Mouse (Mus musculus) embryo, embryonic 11 days (tissue): ENCODE measurements at regions not wholly inside any gene's neighbourhood (a gene's known extent, or its start where the extent isn't known, plus 50 kb on each side); places are given as distances from the start of the nearest gene placed in this dataset.

ENCODE experiments used
- DNase-seq: peaks from one replicate; pipeline ENCODE4 v3.0.0-alpha.2; 2015

DNA sequence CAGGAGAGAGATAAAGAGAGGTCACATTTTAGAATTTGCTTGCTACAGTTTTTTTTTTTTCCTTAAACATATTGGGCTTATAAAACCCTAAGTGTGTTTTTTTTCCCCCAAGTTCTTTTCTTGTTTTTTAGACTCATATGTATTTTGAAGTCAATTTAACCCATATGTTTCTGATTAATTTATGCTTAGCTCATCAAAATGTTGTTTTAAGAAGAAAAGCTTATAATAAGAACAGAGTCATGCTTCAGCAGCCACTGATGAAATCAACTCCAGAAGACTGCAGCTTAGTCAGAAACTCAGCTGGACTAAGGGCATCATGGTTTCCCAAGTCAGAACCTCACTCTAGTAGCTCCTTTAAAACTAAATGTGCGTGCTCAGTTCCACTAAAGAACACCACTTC is 454.7 kb upstream of the Jag1 start:
- DNase-seq = no peak

DNA sequence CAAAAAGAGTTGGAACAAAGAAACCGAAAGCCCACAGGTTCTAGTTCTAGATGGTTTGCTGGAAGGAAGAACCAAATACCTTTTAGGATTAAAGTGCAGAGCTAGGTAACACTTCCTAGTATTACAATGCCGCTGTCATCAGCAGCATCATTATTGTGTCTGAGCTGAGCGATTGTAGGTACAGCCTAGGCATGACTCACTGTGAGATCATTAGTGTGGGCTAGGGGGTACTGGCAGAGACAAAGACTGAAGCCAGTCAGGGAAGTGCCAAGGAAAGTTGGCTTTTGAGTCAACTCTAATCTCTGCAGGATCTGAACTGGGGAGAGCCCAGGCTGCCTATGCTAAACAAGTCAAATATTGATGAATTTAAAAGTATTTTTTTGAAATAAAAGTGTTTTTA is 450.2 kb upstream of the Jag1 start:
- no peak for DNase-seq

DNA sequence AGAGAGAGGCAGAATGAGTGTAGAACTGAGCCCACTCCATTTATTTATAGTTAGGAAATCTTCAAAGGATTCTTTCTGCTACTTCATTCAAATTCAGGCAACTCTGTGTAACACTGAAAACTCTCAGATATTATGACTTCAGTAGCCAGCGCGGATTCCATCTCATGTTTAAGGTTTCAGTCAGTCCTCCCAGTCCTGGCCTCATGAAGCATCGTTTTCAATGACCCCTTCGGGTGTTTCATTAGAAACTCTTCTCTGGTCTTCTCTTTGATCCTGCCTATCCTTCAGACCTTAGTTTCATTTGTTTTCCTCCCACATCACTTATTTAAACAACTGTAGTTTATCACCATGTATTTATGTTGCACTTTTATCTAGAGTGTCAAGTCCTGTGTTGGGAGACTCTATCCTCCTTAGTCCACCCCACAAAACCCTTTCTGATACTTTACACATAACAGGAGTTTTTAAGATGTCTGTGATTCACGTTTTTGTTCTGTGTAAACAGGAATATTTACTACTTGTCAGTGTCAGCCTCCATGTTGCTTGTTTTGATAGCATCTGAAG is 447.7 kb upstream of the Jag1 start:
- no peak for DNase-seq

DNA sequence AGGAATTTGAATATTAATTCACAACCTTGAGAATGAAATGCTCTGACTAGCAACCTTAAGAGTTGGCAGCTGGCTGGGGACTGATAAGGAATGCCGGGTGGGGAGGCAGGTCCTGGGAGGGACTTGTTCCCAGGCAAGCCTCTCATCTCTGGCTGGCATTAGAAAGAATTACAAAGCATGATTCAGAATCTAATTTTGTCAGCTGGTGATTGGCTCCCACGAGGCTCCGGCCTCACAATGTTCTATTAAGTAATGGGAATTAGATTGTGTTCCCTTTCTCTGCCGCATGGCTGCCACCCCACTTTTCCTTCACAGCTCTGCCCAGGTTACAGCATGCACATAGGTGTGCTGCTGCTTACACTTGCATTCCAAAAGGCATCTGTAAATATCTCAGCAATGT is 443.9 kb upstream of the Jag1 start:
- DNase-seq = peak; percentile 14

DNA sequence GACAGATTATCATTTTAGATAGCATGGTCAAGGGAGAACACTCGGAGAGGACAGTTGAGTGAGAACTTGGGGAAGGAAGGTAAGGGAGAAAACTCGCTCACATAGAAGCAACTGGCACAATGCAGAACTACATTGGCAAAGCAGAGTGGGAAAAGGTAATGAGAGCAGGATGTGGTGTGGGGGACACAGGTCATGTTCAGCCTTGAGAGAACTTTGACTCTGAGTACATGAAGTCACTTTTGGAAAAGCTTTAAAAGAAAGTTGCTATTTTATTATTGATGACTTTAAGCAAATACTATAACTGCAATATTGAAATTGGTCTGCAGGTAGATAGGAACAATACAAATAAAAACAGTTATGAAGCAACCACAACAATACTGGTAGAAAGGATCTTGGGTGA is 437.4 kb upstream of the Jag1 start:
- DNase-seq = no peak

DNA sequence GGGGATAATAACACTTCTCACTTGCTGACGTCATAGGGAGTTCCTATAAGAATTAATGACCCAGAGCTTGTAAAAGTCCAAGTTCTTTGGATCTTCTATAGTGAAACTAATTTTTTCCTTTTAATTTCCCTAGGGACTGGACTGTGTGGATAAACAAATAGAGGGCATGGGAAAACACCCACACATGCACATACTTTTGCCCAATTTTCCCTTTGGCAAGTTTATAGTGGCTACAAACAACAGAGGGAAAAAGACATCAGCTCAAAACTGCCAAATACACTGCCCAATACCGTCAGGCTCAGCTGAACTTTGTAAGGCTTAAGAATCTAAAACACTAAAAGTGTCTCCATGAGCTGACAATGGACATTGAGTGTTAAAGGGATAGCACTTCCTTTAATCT is 420.1 kb upstream of the Jag1 start:
- no peak for DNase-seq

DNA sequence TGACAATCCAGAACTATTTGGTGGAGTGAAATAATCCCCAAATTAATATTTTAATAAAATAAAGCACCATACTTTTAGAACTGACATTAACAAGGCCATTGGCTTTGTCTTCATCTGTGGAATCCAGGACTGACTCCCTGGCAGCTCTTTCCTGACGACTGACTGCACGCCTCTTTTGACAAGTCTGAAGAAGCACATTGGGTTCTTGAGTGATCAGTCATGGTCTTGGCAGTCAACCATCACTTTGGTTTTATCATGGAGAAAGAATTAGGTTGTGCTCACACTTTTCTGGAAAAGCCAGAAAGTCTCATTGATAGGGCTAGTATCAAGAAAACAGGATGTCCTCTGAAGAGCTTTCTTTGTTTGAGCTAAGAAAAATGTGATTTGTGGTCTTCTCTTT is 399.8 kb upstream of the Jag1 start:
- DNase-seq = no peak

DNA sequence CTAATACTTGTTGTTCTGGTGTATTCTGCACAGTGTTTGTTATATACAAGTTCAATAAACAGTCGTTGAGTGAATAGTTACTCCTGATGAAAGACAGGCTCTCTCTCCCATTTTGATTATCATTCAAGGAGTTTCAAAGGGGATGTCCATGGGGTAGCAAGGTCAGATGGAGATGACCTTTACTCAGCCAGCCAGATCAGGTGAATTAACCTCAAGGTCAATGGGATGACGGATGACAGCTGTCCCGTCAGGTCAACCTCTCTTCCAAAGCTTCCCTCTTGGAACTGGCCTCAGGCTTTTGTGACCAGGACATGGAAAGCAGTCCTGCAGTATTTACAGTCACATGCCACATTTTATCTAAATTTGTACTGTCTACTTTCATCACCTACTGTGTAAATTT is 398.6 kb upstream of the Jag1 start:
- DNase-seq = no peak

DNA sequence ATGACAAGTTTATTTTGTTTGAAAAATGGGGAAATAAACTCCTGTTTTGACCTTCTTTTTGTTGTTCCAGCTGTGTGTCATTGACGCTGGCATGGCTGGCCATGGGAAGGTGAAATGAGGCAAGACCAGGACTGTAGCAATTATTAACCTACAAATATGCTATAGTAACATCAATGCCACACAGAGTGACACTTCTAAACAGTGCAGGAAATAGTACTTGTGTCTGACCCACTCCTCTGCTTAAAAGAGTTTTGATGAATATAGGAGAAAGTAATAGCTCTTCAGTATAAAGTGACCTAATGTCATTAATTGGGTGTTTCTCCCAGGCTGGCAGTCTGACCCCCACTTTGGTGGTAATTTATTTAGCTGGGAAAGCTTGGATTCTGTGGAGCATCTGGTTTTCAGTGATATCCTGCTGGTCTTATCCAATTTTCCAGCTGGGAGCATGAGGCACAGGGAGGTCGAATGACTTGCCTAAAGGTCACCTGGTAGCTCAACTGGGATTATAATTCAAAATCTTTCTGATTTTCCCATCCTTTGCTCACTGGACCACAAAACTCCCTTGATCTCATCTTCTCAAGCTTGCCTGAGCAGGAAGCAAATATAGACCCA is 397.6 kb upstream of the Jag1 start:
- DNase-seq = peak; percentile 38

DNA sequence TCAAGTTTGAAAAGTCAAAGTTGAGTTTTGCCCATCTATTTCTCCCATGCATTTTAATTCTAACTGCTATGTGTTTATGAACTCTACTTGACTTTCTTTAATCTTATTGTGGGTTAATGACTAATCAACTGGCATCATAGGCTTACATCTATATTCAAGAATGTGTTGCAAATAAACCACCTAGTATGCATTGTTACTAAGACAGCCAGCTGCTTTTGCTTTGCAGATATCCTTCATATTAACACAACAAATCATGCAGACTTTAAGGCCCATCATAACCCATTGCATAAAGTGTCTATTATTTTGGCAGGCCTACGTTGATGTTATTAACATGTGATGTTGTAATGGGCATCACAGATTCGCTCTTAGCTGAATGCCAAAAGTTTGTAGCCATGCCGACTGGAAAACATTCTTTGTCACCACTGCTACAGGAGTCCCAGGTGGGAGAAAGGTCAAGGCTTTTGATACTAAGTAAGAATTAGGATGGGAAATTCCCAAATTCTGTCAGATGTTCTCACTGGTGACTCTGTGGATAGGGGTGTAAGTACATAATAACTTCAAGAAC is 394.3 kb upstream of the Jag1 start:
- DNase-seq = no peak

DNA sequence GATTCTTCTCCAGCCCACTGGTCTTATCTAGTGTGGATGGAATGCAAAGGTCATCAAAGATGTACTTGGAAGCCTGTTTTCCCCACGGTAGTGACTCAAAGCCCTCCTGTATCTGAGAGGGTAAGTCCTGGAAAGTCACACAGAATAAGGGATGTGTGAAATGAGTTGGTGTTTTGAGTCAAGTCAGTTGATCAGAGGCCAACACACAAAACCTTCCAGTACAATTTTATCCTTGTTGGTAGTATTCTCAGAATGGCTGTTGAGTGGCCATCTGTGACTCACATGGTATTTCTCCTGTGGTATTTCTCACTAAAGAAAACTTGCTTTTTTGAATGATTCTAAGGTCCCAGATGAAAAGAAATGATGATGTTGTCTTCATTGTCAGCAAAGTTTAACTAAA is 384.8 kb upstream of the Jag1 start:
- no peak for DNase-seq

DNA sequence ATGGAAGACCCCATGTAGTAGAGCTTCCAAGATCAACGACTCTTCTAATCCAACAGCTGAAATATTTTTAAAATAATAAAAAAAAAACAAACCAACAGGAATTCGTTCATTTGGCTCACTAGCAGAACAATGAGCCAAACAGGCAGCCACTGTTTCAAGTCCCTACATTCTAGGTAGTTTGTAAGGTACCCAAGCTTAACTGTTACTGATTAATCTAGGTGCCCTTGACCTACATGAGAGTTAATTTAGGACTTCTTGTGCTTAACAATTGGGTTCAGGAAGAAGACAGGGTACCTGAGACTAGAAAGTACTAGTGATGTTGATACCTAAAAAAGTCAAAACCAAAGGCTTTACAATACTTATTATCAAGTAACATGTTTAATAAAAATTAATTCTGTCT is 381.2 kb upstream of the Jag1 start:
- no peak for DNase-seq

DNA sequence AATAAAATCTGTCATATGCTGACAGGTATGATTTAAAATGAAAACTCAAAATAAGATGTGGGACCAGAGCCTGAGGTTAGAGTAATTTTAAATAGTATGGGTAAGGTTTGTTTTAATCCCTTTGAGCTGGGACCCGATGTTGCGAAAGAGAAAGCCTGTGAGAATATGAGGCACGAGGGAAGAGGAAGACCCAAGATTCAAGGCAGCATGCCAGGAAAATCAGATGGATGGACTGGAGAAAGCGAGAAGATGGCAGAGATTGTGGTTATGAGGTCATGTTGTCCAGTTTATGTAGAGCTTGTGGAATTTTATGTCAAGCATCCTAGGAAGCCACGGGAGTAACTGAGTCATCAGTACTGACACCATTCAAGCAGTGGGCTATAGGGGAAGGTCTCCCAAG is 377.2 kb upstream of the Jag1 start:
- no peak for DNase-seq

DNA sequence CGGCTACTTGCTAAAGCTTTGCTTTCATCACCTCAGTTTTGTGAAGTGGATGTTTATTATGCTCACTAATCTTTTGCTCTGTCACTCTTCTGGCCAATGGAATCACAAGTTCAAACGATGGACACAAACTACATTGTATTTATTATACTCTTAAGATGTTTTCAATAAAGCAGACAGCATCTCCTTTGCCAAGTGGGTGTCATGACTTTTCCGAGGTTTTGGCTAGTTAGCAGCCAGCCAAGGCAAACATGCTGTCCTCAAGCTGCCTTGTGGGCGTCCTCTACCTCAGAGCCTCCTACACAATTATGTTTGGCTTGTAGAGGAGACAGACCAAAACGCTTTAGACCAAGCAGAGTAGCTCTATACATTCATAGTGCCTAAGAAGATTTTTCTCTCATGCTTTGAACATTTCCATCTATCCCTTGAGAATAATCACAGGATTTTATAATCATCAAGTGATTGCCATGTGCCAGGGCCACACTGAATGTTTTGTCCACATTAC is 372.8 kb upstream of the Jag1 start:
- no peak for DNase-seq

DNA sequence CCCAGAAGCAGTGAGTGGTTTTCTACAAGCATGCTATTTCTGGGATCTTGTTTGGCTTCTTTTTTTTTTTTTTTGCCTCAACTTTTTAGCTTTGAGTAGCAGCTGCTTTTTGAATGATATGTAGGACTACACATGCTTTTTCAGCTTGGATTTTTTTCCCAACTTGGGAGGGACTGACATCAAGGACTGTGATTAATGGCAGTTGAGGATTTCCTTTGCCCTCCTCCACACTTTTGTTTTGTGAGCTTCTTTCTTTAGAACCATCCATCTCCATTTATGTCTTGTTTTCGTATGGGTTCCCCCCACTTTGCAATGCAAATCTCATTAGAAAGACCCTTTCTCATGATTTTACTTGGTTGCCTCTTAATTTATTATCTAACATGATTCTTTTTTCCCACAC is 352.3 kb upstream of the Jag1 start:
- peak; percentile 47 for DNase-seq

DNA sequence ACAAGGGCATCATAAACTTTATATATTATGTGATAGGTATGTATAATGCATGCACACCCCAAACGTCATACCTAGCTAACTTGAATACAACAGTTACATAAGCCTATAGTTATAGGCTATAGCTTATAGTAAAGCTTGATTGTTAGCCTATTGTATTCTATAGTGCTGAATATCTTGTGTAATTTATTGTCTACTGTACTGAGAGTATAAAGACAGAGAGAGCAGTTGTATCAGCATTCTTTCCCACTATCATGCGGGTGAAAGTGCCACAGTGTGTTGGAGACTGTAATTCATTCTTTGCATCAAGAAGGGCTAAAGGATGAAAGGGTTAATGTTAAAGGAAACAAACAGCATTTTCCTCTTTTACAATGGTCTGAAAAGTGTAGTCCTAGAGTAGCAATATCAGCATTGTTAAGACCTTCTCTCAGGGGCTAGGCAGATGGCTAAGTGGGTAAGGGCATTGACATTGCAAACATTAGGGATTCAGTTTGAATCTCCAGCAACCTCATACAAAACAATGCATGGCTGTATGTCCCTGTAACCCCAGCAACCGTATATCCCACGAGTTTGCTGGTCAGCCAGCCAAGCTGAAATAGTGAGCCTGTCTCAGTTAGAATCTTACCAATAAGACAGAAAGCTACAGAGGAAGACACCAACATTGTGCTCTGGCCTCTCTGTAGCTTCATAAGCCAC is 340.8 kb upstream of the Jag1 start:
- peak; percentile 34 for DNase-seq

DNA sequence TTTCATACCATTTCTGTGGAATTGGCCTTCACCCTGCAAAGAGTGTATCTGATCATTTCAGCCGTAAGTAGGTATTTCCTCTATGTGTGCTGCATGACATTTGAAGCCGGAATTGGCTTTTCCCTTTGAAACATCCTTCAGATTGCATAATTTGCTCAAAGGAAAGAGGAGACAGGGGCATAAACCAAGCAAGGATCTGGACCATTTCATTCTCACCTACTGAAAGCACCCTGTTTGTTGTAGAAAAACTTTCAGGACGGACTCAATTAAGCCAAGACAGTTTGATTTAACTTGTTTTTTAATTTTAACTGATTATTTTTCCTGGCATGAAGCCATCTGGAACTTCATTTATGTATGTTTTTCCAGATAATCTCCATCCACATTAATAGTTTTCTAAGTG is 340.0 kb upstream of the Jag1 start:
- no peak for DNase-seq

DNA sequence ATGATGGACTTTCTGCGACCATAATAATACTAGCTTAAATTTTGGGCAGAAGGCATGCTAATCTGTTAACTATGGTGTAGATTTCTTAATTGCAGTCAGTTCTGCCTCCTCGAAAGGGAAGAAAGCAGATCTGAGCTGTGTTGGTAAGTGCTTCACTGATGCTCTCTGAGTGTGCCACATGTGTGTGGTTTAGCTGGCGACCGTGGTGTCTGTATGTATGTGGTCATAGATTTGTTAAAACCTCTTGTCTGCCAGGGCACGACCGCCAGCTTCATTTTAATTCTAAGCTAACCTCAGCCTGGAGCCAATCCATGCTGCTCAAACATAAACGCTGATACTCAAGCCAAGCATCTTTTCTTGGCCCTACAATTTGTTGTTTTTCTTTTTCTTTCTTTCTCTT is 330.5 kb upstream of the Jag1 start:
- DNase-seq = no peak

DNA sequence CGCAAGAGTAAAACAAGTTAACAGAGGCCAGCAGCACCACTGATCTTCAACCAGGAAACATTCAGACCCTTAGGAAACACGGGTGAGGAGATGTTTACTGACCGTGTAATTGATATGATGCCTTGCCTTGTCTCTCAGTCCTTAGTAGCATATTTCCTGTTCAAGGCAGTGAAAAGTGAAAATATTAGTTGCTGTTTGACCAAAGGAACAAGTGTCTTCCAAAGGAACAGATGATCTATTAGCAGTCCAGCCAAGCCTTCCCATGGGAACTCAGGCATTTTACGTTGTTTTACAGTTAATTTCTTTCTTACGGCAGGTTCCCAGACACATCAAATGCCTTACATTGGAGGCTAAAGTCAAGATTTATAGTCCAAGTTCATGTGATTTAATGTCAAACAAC is 321.3 kb upstream of the Jag1 start:
- no peak for DNase-seq

DNA sequence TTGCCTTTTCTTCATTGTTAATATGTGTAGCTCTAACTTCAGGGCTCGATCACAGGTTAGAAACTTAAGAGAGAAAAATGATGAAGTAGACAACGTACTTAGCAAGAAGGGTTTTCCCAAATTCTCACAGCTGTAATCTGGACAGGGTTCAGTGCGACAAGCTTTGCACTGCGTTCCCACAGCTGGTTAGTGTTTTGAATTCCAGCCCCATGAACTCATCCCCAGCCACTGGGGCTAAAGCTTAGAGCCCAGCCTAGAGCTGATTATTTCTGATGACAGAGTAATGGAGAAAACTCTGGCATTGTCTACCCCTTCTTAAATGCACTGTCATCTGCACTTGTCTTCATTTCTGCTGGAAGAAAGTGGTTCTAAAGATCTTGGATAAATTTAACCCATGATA is 319.7 kb upstream of the Jag1 start:
- DNase-seq = peak; percentile 45

DNA sequence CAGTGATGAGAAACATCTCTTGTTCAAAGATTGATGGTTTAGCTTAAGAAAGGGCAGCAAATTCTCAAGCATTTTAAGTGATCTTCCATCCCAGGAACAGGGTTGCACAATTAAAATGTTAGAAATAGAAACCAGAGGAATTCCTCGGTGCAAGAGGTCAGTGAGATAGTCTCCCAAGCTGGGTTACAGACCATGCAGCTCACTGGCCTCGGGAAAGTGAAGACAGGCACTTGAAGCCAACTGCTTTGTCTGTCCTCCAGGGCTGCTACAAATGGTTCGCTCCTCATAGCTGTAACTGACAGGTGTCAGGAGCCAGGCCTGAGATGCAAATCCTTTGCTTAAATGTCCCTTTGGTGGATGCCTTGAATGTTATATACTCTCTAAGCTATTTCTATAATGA is 306.2 kb upstream of the Jag1 start:
- DNase-seq = no peak

DNA sequence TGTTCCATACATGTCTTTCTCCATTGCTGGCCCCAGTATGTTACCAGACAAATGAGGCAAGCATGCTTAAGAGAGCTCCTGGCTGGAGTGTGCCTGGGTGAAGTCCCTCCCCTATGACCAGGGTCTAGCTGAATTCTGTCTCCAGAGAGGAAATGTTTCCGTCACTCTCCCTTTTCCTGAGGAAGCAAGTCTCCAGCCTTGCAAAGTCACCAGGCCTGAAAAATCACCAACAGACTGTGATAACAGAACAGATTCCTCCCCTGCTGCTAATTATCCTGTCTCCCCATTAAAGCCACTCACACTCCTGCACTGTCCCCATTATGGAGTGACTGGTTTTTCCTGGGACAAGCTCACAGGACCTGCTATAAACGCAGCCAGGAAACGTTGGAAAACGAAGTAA is 303.2 kb upstream of the Jag1 start:
- no peak for DNase-seq

DNA sequence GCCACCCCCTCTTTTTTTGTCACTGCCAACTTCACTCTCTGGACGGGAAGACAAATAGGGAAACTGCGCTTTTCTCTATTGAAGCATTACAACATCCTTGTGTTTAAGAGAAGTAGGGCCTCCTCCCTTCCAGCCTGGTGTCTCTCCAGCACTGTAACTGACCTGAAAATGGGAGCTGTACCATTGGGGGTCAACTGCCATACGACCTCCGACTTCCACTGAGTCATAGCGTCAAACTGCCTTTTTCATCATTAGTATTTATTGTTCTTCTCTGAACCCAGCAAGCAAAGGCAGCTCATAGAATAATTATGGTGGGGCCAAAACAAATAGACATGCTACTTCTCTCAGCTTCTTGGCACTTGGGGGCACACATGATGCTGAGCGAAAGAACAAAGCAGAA is 301.2 kb upstream of the Jag1 start:
- no peak for DNase-seq

DNA sequence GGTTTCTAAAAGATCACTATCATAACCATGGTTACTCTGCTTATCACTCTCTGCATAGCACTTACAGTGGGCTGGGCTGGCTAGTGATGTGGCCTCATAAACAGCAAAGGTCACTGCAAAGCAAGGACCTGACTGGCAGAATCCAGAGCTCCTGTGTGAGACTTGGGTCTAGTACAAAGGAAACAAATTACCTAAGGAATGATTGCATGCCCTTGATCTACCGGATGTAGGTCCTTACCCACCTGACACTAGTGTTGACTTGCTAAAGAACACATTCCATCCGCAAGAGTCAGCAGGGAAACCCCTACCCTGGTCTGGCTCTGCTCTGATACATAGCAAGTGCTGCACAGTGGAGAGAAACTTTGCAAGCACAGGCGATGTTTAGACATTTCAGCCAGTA is 297.0 kb upstream of the Jag1 start:
- DNase-seq = no peak
